9 mouse cellular contexts compared by ENCODE assay signal in the genomic region with DNA sequence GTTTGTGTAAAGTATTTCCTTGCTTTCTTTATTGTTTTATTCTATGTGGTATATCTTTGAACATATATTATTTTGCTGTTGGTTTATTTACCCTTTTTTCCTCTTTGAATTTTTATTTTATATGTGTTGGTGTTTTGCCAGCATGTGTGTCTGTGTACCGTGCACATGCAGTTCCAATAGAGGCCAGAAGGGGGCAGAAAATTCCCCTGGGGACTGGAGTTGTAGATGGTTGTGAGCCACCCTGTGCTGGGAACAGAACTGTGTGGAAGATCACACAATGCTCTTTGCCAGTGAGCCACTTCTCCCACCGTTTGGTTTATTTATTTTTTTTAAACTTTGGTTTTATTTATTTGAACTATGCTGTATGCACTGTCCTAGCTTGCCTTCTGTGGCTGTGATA. TPM values are rescaled to one million over a fixed set of nuclear protein-coding genes. Genes with fewer than 3 reads are reported as not detected.
DNase-seq lines count a peak whose midpoint lies in the region; ATAC-seq and TF ChIP-seq lines count a peak whose summit lies in the region.
"Had no signal": no experiment of that assay in that cellular context is flagged by ENCODE, and none has a peak within 500 bp of the region (broad histone marks: within the 10 kb centered on the region; RNA-seq: fewer than 3 reads in every experiment).

No protein-coding gene starts in this region.

- H3K36me3 ChIP-seq in intestine, postnatal 0 days (ENCODE audit: control insufficient read depth, insufficient read depth) = no peaks in the 10 kb centered on the region; the same call in 1 of the 2 replicates
- H3K36me3 ChIP-seq in intestine, embryonic 15.5 days = no peaks in the 10 kb centered on the region
- H3K36me3 ChIP-seq in embryonic facial prominence, embryonic 11.5 days (replicated peaks; ENCODE audit: control insufficient read depth, insufficient read depth, low read depth, low read length) = peaks cover 6% of the 10 kb centered on the region

- DNase-seq in NIH3T3 (ENCODE audit: low read depth) = peak; percentile 34
- peak; percentile 27 for DNase-seq in embryonic facial prominence, embryonic 11.5 days (ENCODE audit: low spot score)
- DNase-seq in lung, postnatal 10 days = peak; percentile 26
- no peak for DNase-seq in right cerebral cortex, postnatal 10 days (ENCODE audit: low spot score in 2 of 2)
- DNase-seq in spleen, adult 12 weeks (ENCODE audit: low spot score) = no peak
- no peak for DNase-seq in right cerebral cortex, adult 18-20 months
- DNase-seq: adrenal gland, adult 2 months had no signal

- H3K9me3 ChIP-seq in intestine, postnatal 0 days (ENCODE audit: control insufficient read depth) = no peaks in the 10 kb centered on the region
- no peaks in the 10 kb centered on the region for H3K9me3 ChIP-seq in intestine, embryonic 15.5 days
- H3K9me3 ChIP-seq in embryonic facial prominence, embryonic 11.5 days (replicated peaks; ENCODE audit: control insufficient read depth, low read length) = no peaks in the 10 kb centered on the region

- H3K27ac ChIP-seq in intestine, postnatal 0 days (ENCODE audit: low read depth, low read length) = no peak overlapping the region
- no peak overlapping the region for H3K27ac ChIP-seq in intestine, embryonic 15.5 days
- no peak overlapping the region for H3K27ac ChIP-seq in embryonic facial prominence, embryonic 11.5 days (replicated peaks; ENCODE audit: low read depth, low read length)

- H3K9ac ChIP-seq in intestine, postnatal 0 days (ENCODE audit: low read depth, low read length) = no peak overlapping the region
- no peak overlapping the region for H3K9ac ChIP-seq in intestine, embryonic 15.5 days
- no peak overlapping the region for H3K9ac ChIP-seq in embryonic facial prominence, embryonic 11.5 days (replicated peaks; ENCODE audit: low read length)

- WGBS in intestine, postnatal 0 days = 74% methylated on average over 2 of the region's 2 CpGs
- 65% methylated on average over 2 of the region's 2 CpGs for WGBS in intestine, embryonic 15.5 days
- 70% methylated on average over 2 of the region's 2 CpGs for WGBS in embryonic facial prominence, embryonic 11.5 days

- no peaks in the 10 kb centered on the region for H3K27me3 ChIP-seq in intestine, postnatal 0 days (replicated peaks; ENCODE audit: control insufficient read depth, insufficient read depth, low read length)
- no peaks in the 10 kb centered on the region for H3K27me3 ChIP-seq in intestine, embryonic 15.5 days (replicated peaks)
- no peaks in the 10 kb centered on the region for H3K27me3 ChIP-seq in embryonic facial prominence, embryonic 11.5 days (ENCODE audit: control insufficient read depth, insufficient read depth, low read length)

- no peak overlapping the region for H3K4me2 ChIP-seq in intestine, postnatal 0 days (replicated peaks; ENCODE audit: low read depth)
- no peak overlapping the region for H3K4me2 ChIP-seq in intestine, embryonic 15.5 days (replicated peaks)
- H3K4me2 ChIP-seq in embryonic facial prominence, embryonic 11.5 days (ENCODE audit: low read depth, low read length) = no peak overlapping the region

- no peak overlapping the region for H3K4me3 ChIP-seq in intestine, postnatal 0 days (ENCODE audit: low read depth, low read length)
- no peak overlapping the region for H3K4me3 ChIP-seq in intestine, embryonic 15.5 days (replicated peaks)
- H3K4me3 ChIP-seq in embryonic facial prominence, embryonic 11.5 days (ENCODE audit: low read depth, low read length) = no peak overlapping the region

- peak; percentile 61 for TF ChIP-seq CTCF in intestine, postnatal 0 days (IDR thresholded peaks at IDR 0.05; ENCODE audit: low read depth)

- H3K4me1 ChIP-seq in intestine, postnatal 0 days (replicated peaks; ENCODE audit: control insufficient read depth, insufficient read depth, low read length) = no peaks in the 10 kb centered on the region
- no peaks in the 10 kb centered on the region for H3K4me1 ChIP-seq in intestine, embryonic 15.5 days (replicated peaks)
- H3K4me1 ChIP-seq in embryonic facial prominence, embryonic 11.5 days (ENCODE audit: control insufficient read depth, insufficient read depth, low read length) = no peaks in the 10 kb centered on the region

- no peak for ATAC-seq in intestine, postnatal 0 days
- ATAC-seq in intestine, embryonic 15.5 days = no peak
- ATAC-seq in embryonic facial prominence, embryonic 11.5 days (replicated peaks; ENCODE audit: insufficient number of reproducible peaks, low FRiP score, low TSS enrichment, low read depth) = 0 out of 2 replicates have a peak, but pooled peaks have one; percentile 22

RNA-seq across cellular contexts. Expression of a gene that starts 29.3 kb away (rescaled TPM):
- 0.05 and 0.09 TPM in 2 replicates for polyA plus RNA-seq in intestine, postnatal 0 days (2015; fragmentation: Nextera tagmentation; extraction: Ambion mirVana)
- 0.35 and 0.39 TPM in 2 replicates for polyA plus RNA-seq in intestine, embryonic 15.5 days (2015; fragmentation: Nextera tagmentation; extraction: Ambion mirVana)
- 0.62 and 0.75 TPM in 2 replicates for polyA plus RNA-seq in embryonic facial prominence, embryonic 11.5 days (2014; fragmentation: Nextera tagmentation; extraction: Ambion mirVana)
- polyA plus RNA-seq: adrenal gland, adult 2 months had no signal

RNA-seq across cellular contexts. Expression of a gene that starts 49.1 kb away (rescaled TPM):
- 7.8 and 10.2 TPM in 2 replicates for polyA plus RNA-seq in intestine, postnatal 0 days (2015; fragmentation: Nextera tagmentation; extraction: Ambion mirVana)
- polyA plus RNA-seq in intestine, embryonic 15.5 days (2015; fragmentation: Nextera tagmentation; extraction: Ambion mirVana) = 37.4 and 45.4 TPM in 2 replicates
- 147 and 161 TPM in 2 replicates for polyA plus RNA-seq in embryonic facial prominence, embryonic 11.5 days (2014; fragmentation: Nextera tagmentation; extraction: Ambion mirVana)

Comparison
In these comparisons a context has a peak if more than half of its experiments do, and no peak if none do; other contexts are left out.
1. DNase-seq: peak in NIH3T3 (single experiment), embryonic facial prominence, embryonic 11.5 days (single experiment) and lung, postnatal 10 days (single experiment); none in right cerebral cortex, postnatal 10 days (0 of 2), spleen, adult 12 weeks (single experiment) and right cerebral cortex, adult 18-20 months (single experiment).